Mouse (Mus musculus): Measurements from ENCODE around the gene Sox18.

Sox18 gene

DNA sequence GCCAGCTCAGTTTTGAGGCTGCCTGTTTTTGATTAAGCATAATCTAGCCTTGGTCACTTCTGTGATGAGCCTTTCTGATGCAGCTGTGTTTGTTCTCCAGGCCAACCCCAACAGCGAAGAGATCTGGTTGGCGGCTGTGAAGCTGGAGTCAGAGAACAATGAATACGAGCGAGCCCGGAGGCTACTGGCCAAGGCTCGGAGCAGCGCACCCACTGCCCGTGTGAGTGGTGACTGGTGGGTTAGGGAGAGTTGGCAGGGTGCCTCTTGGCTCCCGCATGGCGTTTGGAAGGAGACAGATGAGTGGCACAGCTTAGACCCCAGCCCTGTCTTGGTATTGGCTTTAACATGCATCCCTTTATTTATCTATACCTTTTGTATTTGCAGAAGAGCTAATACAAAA, 22.5 kb downstream of the Sox18 start:
- no peak for DNase-seq (ENCODE audit: extremely low spot score, low spot score)

DNA sequence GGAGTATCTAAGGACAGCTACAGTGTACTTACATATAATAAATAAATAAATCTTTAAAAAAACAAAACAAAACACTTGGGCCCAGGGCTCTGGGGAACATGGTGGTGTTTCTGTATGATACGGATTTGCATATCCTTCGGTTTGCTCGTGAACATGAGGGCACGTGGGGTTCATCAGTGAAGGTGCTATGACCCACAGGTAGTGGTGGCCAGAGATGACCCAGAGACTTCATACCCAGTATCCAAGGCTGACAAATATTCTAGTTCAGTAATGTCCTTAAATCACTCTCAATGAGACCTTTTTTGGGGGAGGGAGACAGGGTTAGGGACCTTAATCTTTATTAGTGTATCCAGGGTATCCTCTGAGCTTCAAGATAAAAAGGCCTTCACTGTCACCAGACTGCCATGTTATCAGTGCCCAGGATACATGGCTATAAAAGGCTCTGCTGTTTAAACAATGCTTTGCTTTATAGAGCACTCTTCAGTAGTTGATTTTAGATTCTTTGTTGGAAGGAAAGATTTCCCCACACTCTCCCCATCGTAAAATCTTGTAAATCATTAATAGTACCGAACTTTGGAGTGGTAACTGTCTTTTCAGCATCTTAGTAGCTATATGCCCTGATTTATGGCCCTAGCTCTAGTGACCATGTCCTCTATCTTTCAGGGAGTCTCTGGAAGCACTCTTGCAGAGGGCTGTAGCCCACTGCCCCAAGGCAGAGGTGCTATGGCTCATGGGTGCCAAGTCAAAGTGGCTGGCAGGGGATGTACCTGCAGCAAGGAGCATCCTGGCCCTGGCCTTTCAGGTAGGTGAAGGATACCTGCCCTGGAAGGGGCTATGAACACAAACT, 24.6 kb downstream of the Sox18 start:
- no peak for DNase-seq (ENCODE audit: extremely low spot score, low spot score)

DNA sequence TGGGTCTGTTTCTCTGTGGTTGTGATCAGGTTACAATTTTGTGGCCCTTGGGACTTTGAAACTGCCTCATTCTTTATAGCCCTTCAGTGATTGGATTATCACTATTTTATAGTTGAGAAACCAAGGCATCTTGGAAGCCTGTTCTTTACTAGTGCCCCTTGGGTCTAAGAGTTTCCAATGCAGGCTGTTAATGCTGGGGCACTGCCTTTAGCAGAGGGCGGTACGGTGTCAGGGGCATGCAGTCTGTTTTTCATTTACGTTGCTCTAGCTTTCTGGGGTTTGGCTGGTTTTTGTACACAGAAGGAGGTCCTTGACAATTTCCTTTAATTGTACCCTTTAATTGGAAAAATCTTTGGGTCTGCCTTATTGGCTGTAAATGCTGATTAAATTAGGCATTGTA, 25.8 kb downstream of the Sox18 start:
- DNase-seq (ENCODE audit: extremely low spot score, low spot score): no peak

DNA sequence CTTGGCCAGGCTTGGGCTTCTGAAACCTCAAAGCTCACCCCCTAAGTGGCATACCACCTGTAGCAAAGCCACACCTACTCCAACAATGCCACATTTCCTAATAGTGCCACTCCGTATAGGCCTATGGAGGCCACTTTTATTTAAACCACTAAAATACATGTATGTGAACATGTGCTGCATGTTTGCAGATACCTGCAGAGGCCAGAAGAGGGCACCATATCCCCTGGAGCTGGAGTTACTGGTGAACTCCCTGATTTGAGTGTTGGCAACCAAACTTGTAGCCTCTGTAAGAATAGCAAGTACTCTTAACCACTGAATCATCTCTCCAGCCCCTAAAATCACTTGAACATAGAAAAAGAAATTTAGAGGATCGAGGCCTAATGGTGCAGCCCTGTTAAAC, 27.1 kb downstream of the Sox18 start:
- peak; percentile 31 for DNase-seq (ENCODE audit: extremely low spot score, low spot score)

DNA sequence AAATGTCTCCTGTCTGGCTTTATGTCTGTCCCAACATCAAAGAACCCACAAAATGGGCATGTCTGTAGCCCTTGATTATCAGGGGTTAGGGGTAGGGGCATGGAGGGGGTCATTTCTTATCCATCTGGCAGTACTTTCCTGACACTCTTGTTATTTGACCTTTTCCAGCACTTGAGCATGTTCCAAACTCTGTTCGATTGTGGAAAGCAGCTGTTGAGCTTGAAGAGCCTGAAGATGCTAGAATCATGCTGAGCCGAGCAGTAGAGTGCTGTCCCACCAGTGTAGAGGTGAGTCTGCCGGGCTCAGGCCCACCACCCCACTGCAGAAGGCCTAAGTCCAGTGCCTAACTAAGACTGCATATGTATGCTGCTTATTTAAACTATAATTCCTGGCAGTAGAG, 35.6 kb downstream of the Sox18 start:
- DNase-seq (ENCODE audit: extremely low spot score, low spot score): no peak

DNA sequence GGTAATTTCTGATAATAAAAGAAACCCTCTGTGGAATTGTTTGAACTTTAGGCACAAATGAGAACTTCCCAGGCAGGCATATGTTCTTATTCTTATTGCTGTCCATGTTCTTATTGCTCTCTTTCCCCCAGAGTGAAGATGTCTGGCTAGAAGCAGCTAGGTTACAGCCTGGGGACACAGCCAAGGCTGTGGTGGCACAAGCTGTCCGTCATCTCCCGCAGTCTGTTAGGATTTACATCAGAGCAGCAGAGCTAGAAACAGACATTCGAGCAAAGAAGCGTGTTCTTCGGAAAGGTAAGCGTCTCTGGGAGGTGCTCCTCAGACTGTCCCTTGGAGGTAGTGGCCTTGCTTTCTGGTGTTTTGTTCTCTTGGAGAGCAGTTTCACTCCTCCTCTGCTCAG, 38.8 kb downstream of the Sox18 start:
- DNase-seq (ENCODE audit: extremely low spot score, low spot score): no peak

DNA sequence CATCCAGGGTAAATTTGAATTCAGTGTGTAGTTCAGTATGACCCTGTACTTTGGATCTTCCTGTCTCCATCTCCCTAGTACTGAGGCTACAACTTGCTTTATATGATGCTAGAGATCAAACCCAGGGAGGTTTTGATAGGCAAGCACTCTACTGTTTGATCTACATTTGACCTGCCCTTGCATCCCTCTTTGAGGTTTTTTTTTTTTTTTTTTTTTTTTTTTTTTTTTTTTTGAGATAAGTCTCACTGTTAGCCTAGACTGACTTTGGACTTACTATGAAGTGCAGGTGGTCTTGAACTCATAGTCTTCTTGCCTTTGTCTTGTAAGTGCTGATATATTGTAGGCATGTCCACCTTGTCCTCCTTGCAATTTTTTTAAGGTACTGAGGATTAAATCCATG, 43.0 kb downstream of the Sox18 start:
- DNase-seq (ENCODE audit: extremely low spot score, low spot score): no peak

DNA sequence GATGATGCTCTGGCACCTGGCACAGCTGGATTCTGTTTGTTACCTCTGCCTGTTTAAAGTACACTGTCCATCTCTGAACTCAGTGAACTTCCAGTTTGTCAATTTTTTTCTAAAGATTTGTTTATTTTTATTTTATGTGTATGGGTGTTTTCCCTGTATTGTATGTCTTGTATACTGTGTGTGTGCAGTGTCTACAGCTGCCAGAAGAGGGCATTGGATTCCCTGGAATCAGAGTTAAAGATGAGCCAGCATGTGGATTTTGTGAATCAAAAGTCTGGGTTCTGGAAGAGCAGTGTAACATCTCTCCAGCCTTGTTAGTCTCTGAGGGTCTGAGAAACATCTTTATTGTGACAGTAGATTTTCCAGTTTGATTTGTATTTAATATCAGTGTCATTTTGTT, 48.0 kb downstream of the Sox18 start:
- no peak for DNase-seq (ENCODE audit: extremely low spot score, low spot score)
